Mouse (Mus musculus): ENCODE measurements around the gene Syne2. TPM values are rescaled to one million over a fixed set of nuclear protein-coding genes. Genes with fewer than 3 reads are reported as not detected.
A peak's percentile ranks its signal among the peaks of the same experiment; 100 is the strongest.

The Syne2 gene
- total RNA-seq, 1 experiment, result 15.0 TPM

DNA sequence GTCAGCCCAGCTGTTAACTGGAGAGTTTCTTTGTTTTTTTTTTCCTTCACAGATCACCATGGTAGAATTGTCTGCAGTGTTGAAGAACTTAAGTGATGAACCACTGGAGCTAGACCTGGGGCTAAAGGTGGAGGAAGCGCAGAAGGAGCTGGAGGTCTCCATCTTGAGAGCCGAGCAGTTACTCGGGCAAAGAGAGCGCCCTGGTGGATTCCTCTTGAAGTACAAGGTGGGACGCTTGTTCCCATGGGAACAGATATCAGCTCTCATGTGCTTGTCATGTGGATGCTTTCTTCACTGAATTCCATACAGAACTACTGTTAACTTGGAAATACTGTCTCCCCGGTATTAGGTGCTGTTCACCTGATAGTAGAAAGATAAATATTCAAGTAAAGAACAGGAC, 101.0 kb downstream of the Syne2 start:
- no peak overlapping the region for H3K9ac ChIP-seq (ENCODE audit: insufficient read depth, low read depth, low read length, poor library complexity, severe bottlenecking)
- H3K4me3 ChIP-seq (ENCODE audit: insufficient read depth in 1 of 2, low read depth in 1 of 2, low read length in 2 of 2, poor library complexity in 1 of 2, severe bottlenecking in 1 of 2), result no peak overlapping the region
- no peaks in the 10 kb centered on the region for H3K36me3 ChIP-seq (ENCODE audit: control insufficient read depth, insufficient read depth, low read length, poor library complexity, severe bottlenecking)
- H3K4me1 ChIP-seq (ENCODE audit: control insufficient read depth in 2 of 2, insufficient read depth in 2 of 2, low read length in 2 of 2, poor library complexity in 1 of 2), result no peaks in the 10 kb centered on the region
- peak; percentile 46 for DNase-seq (ENCODE audit: low read depth, low spot score)
- no peak overlapping the region for H3K27ac ChIP-seq (ENCODE audit: insufficient read depth, low read depth, low read length, poor library complexity, severe bottlenecking)
- no peaks in the 10 kb centered on the region for H3K9me3 ChIP-seq (ENCODE audit: control insufficient read depth, insufficient read depth, low read depth, low read length)
- in situ Hi-C loops (cut with MboI; ENCODE audit: low sequenced_read_pairs in 2 of 2, unreplicated experiment in 2 of 2), result no loop called here
- TF ChIP-seq ZNF384 (IDR thresholded peaks at IDR 0.05; ENCODE audit: low read depth, low read length) (no peak), HCFC1 (IDR thresholded peaks at IDR 0.05; ENCODE audit: borderline replicate concordance, insufficient read depth, low read length) (no peak), CHD2 (IDR thresholded peaks at IDR 0.05; ENCODE audit: low read depth, low read length) (no peak), MAFK (IDR thresholded peaks at IDR 0.05; ENCODE audit: insufficient read depth, low read depth, low read length) (no peak), ZC3H11A (IDR thresholded peaks at IDR 0.05; ENCODE audit: borderline replicate concordance, low read depth, low read length) (no peak)

DNA sequence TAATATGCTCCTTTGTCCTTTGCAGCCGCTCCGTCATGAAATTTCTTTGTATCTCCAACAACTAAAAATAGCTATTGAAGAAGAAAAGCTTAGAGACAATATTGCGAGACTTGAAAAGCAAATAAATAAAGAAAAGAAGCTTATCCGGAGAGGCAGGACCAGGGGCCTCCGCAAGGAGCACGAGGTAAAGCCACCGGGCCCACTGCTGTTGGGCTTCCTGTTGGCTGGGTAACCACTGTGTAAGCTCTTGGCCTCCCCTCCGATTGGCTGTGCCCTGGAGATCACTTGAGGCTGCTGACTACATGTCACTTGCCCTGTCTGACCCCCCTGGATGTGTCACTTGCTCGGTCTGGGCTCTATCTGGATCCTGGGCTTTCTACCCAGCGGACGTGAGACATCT, 105.0 kb downstream of the Syne2 start:
- no peak overlapping the region for H3K27ac ChIP-seq (ENCODE audit: insufficient read depth, low read depth, low read length, poor library complexity, severe bottlenecking)
- no peaks in the 10 kb centered on the region for H3K36me3 ChIP-seq (ENCODE audit: control insufficient read depth, insufficient read depth, low read length, poor library complexity, severe bottlenecking)
- no peaks in the 10 kb centered on the region for H3K9me3 ChIP-seq (ENCODE audit: control insufficient read depth, insufficient read depth, low read depth, low read length)
- DNase-seq (ENCODE audit: low read depth, low spot score), result no peak
- no peak overlapping the region for H3K4me3 ChIP-seq (ENCODE audit: insufficient read depth in 1 of 2, low read depth in 1 of 2, low read length in 2 of 2, poor library complexity in 1 of 2, severe bottlenecking in 1 of 2)
- H3K9ac ChIP-seq (ENCODE audit: insufficient read depth, low read depth, low read length, poor library complexity, severe bottlenecking), result no peak overlapping the region
- in situ Hi-C loops (cut with MboI; ENCODE audit: low sequenced_read_pairs in 2 of 2, unreplicated experiment in 2 of 2), result no loop called here
- peaks cover 0 to 3% of the 10 kb centered on the region in 2 experiments; a peak in 1 of 4 replicates for H3K4me1 ChIP-seq (ENCODE audit: control insufficient read depth in 2 of 2, insufficient read depth in 2 of 2, low read length in 2 of 2, poor library complexity in 1 of 2)
- TF ChIP-seq ZC3H11A (IDR thresholded peaks at IDR 0.05; ENCODE audit: borderline replicate concordance, low read depth, low read length) (no peak), CHD2 (IDR thresholded peaks at IDR 0.05; ENCODE audit: low read depth, low read length) (no peak), ZNF384 (IDR thresholded peaks at IDR 0.05; ENCODE audit: low read depth, low read length) (no peak), MAFK (IDR thresholded peaks at IDR 0.05; ENCODE audit: insufficient read depth, low read depth, low read length) (no peak), HCFC1 (IDR thresholded peaks at IDR 0.05; ENCODE audit: borderline replicate concordance, insufficient read depth, low read length) (no peak)

GRCm38 (mm10) chr12:75924852-75925251, 106.9 kb downstream of the Syne2 start:
- Histone ChIP-seq H3K4me3 (ENCODE audit: insufficient read depth in 1 of 2, low read depth in 1 of 2, low read length in 2 of 2, poor library complexity in 1 of 2, severe bottlenecking in 1 of 2) (no peak overlapping the region), H3K9me3 (ENCODE audit: control insufficient read depth, insufficient read depth, low read depth, low read length) (no peaks in the 10 kb centered on the region), H3K4me1 (ENCODE audit: control insufficient read depth in 2 of 2, insufficient read depth in 2 of 2, low read length in 2 of 2, poor library complexity in 1 of 2) (peaks cover 0 to 3% of the 10 kb centered on the region in 2 experiments; a peak in 1 of 4 replicates), H3K27ac (ENCODE audit: insufficient read depth, low read depth, low read length, poor library complexity, severe bottlenecking) (no peak overlapping the region), H3K9ac (ENCODE audit: insufficient read depth, low read depth, low read length, poor library complexity, severe bottlenecking) (no peak overlapping the region), H3K36me3 (ENCODE audit: control insufficient read depth, insufficient read depth, low read length, poor library complexity, severe bottlenecking) (no peaks in the 10 kb centered on the region)
- in situ Hi-C loops (cut with MboI; ENCODE audit: low sequenced_read_pairs in 2 of 2, unreplicated experiment in 2 of 2), result no loop called here
- no peak for DNase-seq (ENCODE audit: low read depth, low spot score)
- TF ChIP-seq CHD2 (IDR thresholded peaks at IDR 0.05; ENCODE audit: low read depth, low read length) (no peak), HCFC1 (IDR thresholded peaks at IDR 0.05; ENCODE audit: borderline replicate concordance, insufficient read depth, low read length) (no peak), ZNF384 (IDR thresholded peaks at IDR 0.05; ENCODE audit: low read depth, low read length) (no peak), ZC3H11A (IDR thresholded peaks at IDR 0.05; ENCODE audit: borderline replicate concordance, low read depth, low read length) (no peak), MAFK (IDR thresholded peaks at IDR 0.05; ENCODE audit: insufficient read depth, low read depth, low read length) (no peak)

- H3K36me3 ChIP-seq (ENCODE audit: control insufficient read depth, insufficient read depth, low read length, poor library complexity, severe bottlenecking), result no peaks in the 10 kb centered on the region
- peak overlapping the region in 1 of 2 experiments; percentile 51; a peak in 2 of 4 replicates for H3K4me3 ChIP-seq (ENCODE audit: insufficient read depth in 1 of 2, low read depth in 1 of 2, low read length in 2 of 2, poor library complexity in 1 of 2, severe bottlenecking in 1 of 2)
- no peak overlapping the region for H3K9ac ChIP-seq (ENCODE audit: insufficient read depth, low read depth, low read length, poor library complexity, severe bottlenecking)
- peaks cover 0 to 3% of the 10 kb centered on the region in 2 experiments; a peak in 1 of 4 replicates for H3K4me1 ChIP-seq (ENCODE audit: control insufficient read depth in 2 of 2, insufficient read depth in 2 of 2, low read length in 2 of 2, poor library complexity in 1 of 2)
- H3K27ac ChIP-seq (ENCODE audit: insufficient read depth, low read depth, low read length, poor library complexity, severe bottlenecking), result no peak overlapping the region
- TF ChIP-seq MAFK (IDR thresholded peaks at IDR 0.05; ENCODE audit: insufficient read depth, low read depth, low read length), result no peak
- no peak for TF ChIP-seq ZNF384 (IDR thresholded peaks at IDR 0.05; ENCODE audit: low read depth, low read length)
- no peak for TF ChIP-seq ZC3H11A (IDR thresholded peaks at IDR 0.05; ENCODE audit: borderline replicate concordance, low read depth, low read length)
- no peak for TF ChIP-seq CHD2 (IDR thresholded peaks at IDR 0.05; ENCODE audit: low read depth, low read length)
- no peak for TF ChIP-seq HCFC1 (IDR thresholded peaks at IDR 0.05; ENCODE audit: borderline replicate concordance, insufficient read depth, low read length)
- no peaks in the 10 kb centered on the region for H3K9me3 ChIP-seq (ENCODE audit: control insufficient read depth, insufficient read depth, low read depth, low read length)
- DNase-seq (ENCODE audit: low read depth, low spot score), result peak; percentile 52
- in situ Hi-C loops (cut with MboI; ENCODE audit: low sequenced_read_pairs in 2 of 2, unreplicated experiment in 2 of 2), result no loop called here
Observed at GRCm38 (mm10) chr12:75927596-75927995, 109.7 kb downstream of the Syne2 start.

- no peaks in the 10 kb centered on the region; the same call in 1 of the 2 replicates for H3K36me3 ChIP-seq (ENCODE audit: control insufficient read depth, insufficient read depth, low read length, poor library complexity, severe bottlenecking)
- in situ Hi-C loops (cut with MboI; ENCODE audit: low sequenced_read_pairs in 2 of 2, unreplicated experiment in 2 of 2), result no loop called here
Observed at GRCm38 (mm10) chr12:75933561-75933960, 115.6 kb downstream of the Syne2 start.

More at GRCm38 (mm10) chr12:75933561-75933960, 115.6 kb downstream of the Syne2 start:
- H3K4me1 ChIP-seq (ENCODE audit: control insufficient read depth in 2 of 2, insufficient read depth in 2 of 2, low read length in 2 of 2, poor library complexity in 1 of 2), result no peaks in the 10 kb centered on the region
- no peak overlapping the region for H3K4me3 ChIP-seq (ENCODE audit: insufficient read depth in 1 of 2, low read depth in 1 of 2, low read length in 2 of 2, poor library complexity in 1 of 2, severe bottlenecking in 1 of 2)
- H3K9me3 ChIP-seq (ENCODE audit: control insufficient read depth, insufficient read depth, low read depth, low read length), result no peaks in the 10 kb centered on the region
- TF ChIP-seq ZNF384 (IDR thresholded peaks at IDR 0.05; ENCODE audit: low read depth, low read length) (no peak), HCFC1 (IDR thresholded peaks at IDR 0.05; ENCODE audit: borderline replicate concordance, insufficient read depth, low read length) (no peak), CHD2 (IDR thresholded peaks at IDR 0.05; ENCODE audit: low read depth, low read length) (no peak), MAFK (IDR thresholded peaks at IDR 0.05; ENCODE audit: insufficient read depth, low read depth, low read length) (no peak), ZC3H11A (IDR thresholded peaks at IDR 0.05; ENCODE audit: borderline replicate concordance, low read depth, low read length) (no peak)
- H3K27ac ChIP-seq (ENCODE audit: insufficient read depth, low read depth, low read length, poor library complexity, severe bottlenecking), result no peak overlapping the region
- H3K9ac ChIP-seq (ENCODE audit: insufficient read depth, low read depth, low read length, poor library complexity, severe bottlenecking), result no peak overlapping the region
- DNase-seq (ENCODE audit: low read depth, low spot score), result no peak

Measured in ES-E14 (cell line).